Mouse (Mus musculus): ENCODE results near the gene Ccdc63. TPM values are rescaled to one million over a fixed set of nuclear protein-coding genes. Genes with fewer than 3 reads are reported as not detected.

The Ccdc63 gene
- total RNA-seq, 1 experiment = 2.2 TPM

- Histone ChIP-seq H3K27ac (ENCODE audit: insufficient read depth, low read depth, low read length, poor library complexity, severe bottlenecking) (no peak overlapping the region), H3K4me1 (ENCODE audit: control insufficient read depth in 2 of 2, insufficient read depth in 2 of 2, low read length in 2 of 2, poor library complexity in 1 of 2) (peaks cover 0 to 8% of the 10 kb centered on the region in 2 experiments; a peak in 1 of 4 replicates), H3K9ac (ENCODE audit: insufficient read depth, low read depth, low read length, poor library complexity, severe bottlenecking) (no peak overlapping the region), H3K9me3 (ENCODE audit: control insufficient read depth, insufficient read depth, low read depth, low read length) (no peaks in the 10 kb centered on the region), H3K36me3 (ENCODE audit: control insufficient read depth, insufficient read depth, low read length, poor library complexity, severe bottlenecking) (no peaks in the 10 kb centered on the region), H3K4me3 (ENCODE audit: insufficient read depth in 1 of 2, low read depth in 1 of 2, low read length in 2 of 2, poor library complexity in 1 of 2, severe bottlenecking in 1 of 2) (no peak overlapping the region)
- in situ Hi-C loops (cut with MboI; ENCODE audit: low sequenced_read_pairs in 2 of 2, unreplicated experiment in 2 of 2) = no loop called here
- TF ChIP-seq MAFK (IDR thresholded peaks at IDR 0.05; ENCODE audit: insufficient read depth, low read depth, low read length) (no peak), ZC3H11A (IDR thresholded peaks at IDR 0.05; ENCODE audit: borderline replicate concordance, low read depth, low read length) (no peak), HCFC1 (IDR thresholded peaks at IDR 0.05; ENCODE audit: borderline replicate concordance, insufficient read depth, low read length) (no peak)
- DNase-seq (ENCODE audit: low read depth, low spot score) = no peak
Measured at GRCm38 (mm10) chr5:122136508-122137408, 3.9 kb downstream of the Ccdc63 start.

- H3K4me3 ChIP-seq (ENCODE audit: insufficient read depth in 1 of 2, low read depth in 1 of 2, low read length in 2 of 2, poor library complexity in 1 of 2, severe bottlenecking in 1 of 2) = no peak overlapping the region
- H3K27ac ChIP-seq (ENCODE audit: insufficient read depth, low read depth, low read length, poor library complexity, severe bottlenecking) = no peak overlapping the region
- in situ Hi-C loops (cut with MboI; ENCODE audit: low sequenced_read_pairs in 2 of 2, unreplicated experiment in 2 of 2) = no loop called here
- H3K36me3 ChIP-seq (ENCODE audit: control insufficient read depth, insufficient read depth, low read length, poor library complexity, severe bottlenecking) = no peaks in the 10 kb centered on the region
- TF ChIP-seq ZC3H11A (IDR thresholded peaks at IDR 0.05; ENCODE audit: borderline replicate concordance, low read depth, low read length) (no peak), HCFC1 (IDR thresholded peaks at IDR 0.05; ENCODE audit: borderline replicate concordance, insufficient read depth, low read length) (peak; percentile 51; the same call in 1 of the 2 replicates)
- peaks cover 4 to 17% of the 10 kb centered on the region in 2 experiments; a peak in 3 of 4 replicates for H3K4me1 ChIP-seq (ENCODE audit: control insufficient read depth in 2 of 2, insufficient read depth in 2 of 2, low read length in 2 of 2, poor library complexity in 1 of 2)
- DNase-seq (ENCODE audit: low read depth, low spot score) = no peak
- no peaks in the 10 kb centered on the region for H3K9me3 ChIP-seq (ENCODE audit: control insufficient read depth, insufficient read depth, low read depth, low read length)
- no peak overlapping the region for H3K9ac ChIP-seq (ENCODE audit: insufficient read depth, low read depth, low read length, poor library complexity, severe bottlenecking)
Measured at GRCm38 (mm10) chr5:122135290-122135882, 5.2 kb downstream of the Ccdc63 start.

- DNase-seq (ENCODE audit: low read depth, low spot score) = no peak
- Histone ChIP-seq H3K9ac (ENCODE audit: insufficient read depth, low read depth, low read length, poor library complexity, severe bottlenecking) (no peak overlapping the region), H3K9me3 (ENCODE audit: control insufficient read depth, insufficient read depth, low read depth, low read length) (no peaks in the 10 kb centered on the region), H3K36me3 (ENCODE audit: control insufficient read depth, insufficient read depth, low read length, poor library complexity, severe bottlenecking) (no peaks in the 10 kb centered on the region), H3K4me3 (ENCODE audit: insufficient read depth in 1 of 2, low read depth in 1 of 2, low read length in 2 of 2, poor library complexity in 1 of 2, severe bottlenecking in 1 of 2) (no peak overlapping the region), H3K4me1 (ENCODE audit: control insufficient read depth in 2 of 2, insufficient read depth in 2 of 2, low read length in 2 of 2, poor library complexity in 1 of 2) (peaks cover 8 to 23% of the 10 kb centered on the region in 2 experiments; a peak in 3 of 4 replicates), H3K27ac (ENCODE audit: insufficient read depth, low read depth, low read length, poor library complexity, severe bottlenecking) (no peak overlapping the region)
- in situ Hi-C loops (cut with MboI; ENCODE audit: low sequenced_read_pairs in 2 of 2, unreplicated experiment in 2 of 2) = no loop called here
- TF ChIP-seq CHD2 (IDR thresholded peaks at IDR 0.05; ENCODE audit: low read depth, low read length) (no peak), HCFC1 (IDR thresholded peaks at IDR 0.05; ENCODE audit: borderline replicate concordance, insufficient read depth, low read length) (no peak), ZC3H11A (IDR thresholded peaks at IDR 0.05; ENCODE audit: borderline replicate concordance, low read depth, low read length) (no peak), MAFK (IDR thresholded peaks at IDR 0.05; ENCODE audit: insufficient read depth, low read depth, low read length) (no peak), ZNF384 (IDR thresholded peaks at IDR 0.05; ENCODE audit: low read depth, low read length) (no peak)
Measured at GRCm38 (mm10) chr5:122134395-122135289, 6.0 kb downstream of the Ccdc63 start.

- in situ Hi-C loops (cut with MboI; ENCODE audit: low sequenced_read_pairs in 2 of 2, unreplicated experiment in 2 of 2) = no loop called here
- H3K4me3 ChIP-seq (ENCODE audit: insufficient read depth in 1 of 2, low read depth in 1 of 2, low read length in 2 of 2, poor library complexity in 1 of 2, severe bottlenecking in 1 of 2) = no peak overlapping the region
- H3K9ac ChIP-seq (ENCODE audit: insufficient read depth, low read depth, low read length, poor library complexity, severe bottlenecking) = no peak overlapping the region
- no peak for DNase-seq (ENCODE audit: low read depth, low spot score)
- peaks cover 8 to 29% of the 10 kb centered on the region in 2 experiments for H3K4me1 ChIP-seq (ENCODE audit: control insufficient read depth in 2 of 2, insufficient read depth in 2 of 2, low read length in 2 of 2, poor library complexity in 1 of 2)
- TF ChIP-seq CHD2 (IDR thresholded peaks at IDR 0.05; ENCODE audit: low read depth, low read length) = no peak
- TF ChIP-seq HCFC1 (IDR thresholded peaks at IDR 0.05; ENCODE audit: borderline replicate concordance, insufficient read depth, low read length) = no peak
- no peak for TF ChIP-seq ZNF384 (IDR thresholded peaks at IDR 0.05; ENCODE audit: low read depth, low read length)
- no peak for TF ChIP-seq ZC3H11A (IDR thresholded peaks at IDR 0.05; ENCODE audit: borderline replicate concordance, low read depth, low read length)
- no peak for TF ChIP-seq MAFK (IDR thresholded peaks at IDR 0.05; ENCODE audit: insufficient read depth, low read depth, low read length)
- no peaks in the 10 kb centered on the region for H3K36me3 ChIP-seq (ENCODE audit: control insufficient read depth, insufficient read depth, low read length, poor library complexity, severe bottlenecking)
- H3K9me3 ChIP-seq (ENCODE audit: control insufficient read depth, insufficient read depth, low read depth, low read length) = no peaks in the 10 kb centered on the region
- H3K27ac ChIP-seq (ENCODE audit: insufficient read depth, low read depth, low read length, poor library complexity, severe bottlenecking) = no peak overlapping the region
Measured at GRCm38 (mm10) chr5:122133050-122133389, 7.6 kb downstream of the Ccdc63 start.
